Mouse (Mus musculus): ENCODE data around the gene Cenpj.

- TF ChIP-seq USF1 (IDR thresholded peaks at IDR 0.05; ENCODE audit: low read depth) (no peak), POLR2A (IDR thresholded peaks at IDR 0.05; ENCODE audit: insufficient read length, low read depth) (no peak), POLR2AphosphoS2 (IDR thresholded peaks at IDR 0.05; ENCODE audit: insufficient read length, low read depth) (no peak)
Observed at GRCm38 (mm10) chr14:56530788-56531187, 44.4 kb downstream of the Cenpj start.

All from myocyte (in vitro differentiated cells).